Mouse (Mus musculus) hindbrain, embryonic 10.5 days (tissue): ENCODE results near the gene Naaa. TPM values are rescaled to one million over a fixed set of nuclear protein-coding genes. Genes with fewer than 3 reads are reported as not detected.

Experiments used
- DNase-seq: peaks from one replicate; pipeline ENCODE4 v3.0.0-alpha.2; 2017; ENCODE audit warnings: low spot score
- H3K27ac ChIP-seq: fragments of 300-500 bp; sonication (generic); 2 replicates; pipeline ENCODE4 v1.5.1; 2016; ENCODE audit warnings: mild to moderate bottlenecking, moderate library complexity
- H3K27me3 ChIP-seq: fragments of 300-500 bp; sonication (generic); 2 replicates; pipeline ENCODE4 v1.6.1; 2016; ENCODE audit warnings: mild to moderate bottlenecking; ENCODE audit not compliant: poor library complexity, insufficient read depth, severe bottlenecking
- H3K36me3 ChIP-seq: fragments of 300-500 bp; sonication (generic); 2 replicates; pipeline ENCODE4 v1.6.1; 2016; ENCODE audit warnings: mild to moderate bottlenecking, moderate library complexity
- H3K4me1 ChIP-seq: fragments of 300-500 bp; sonication (generic); replicated peaks from 2 replicates; pipeline ENCODE4 v1.6.1; 2016; ENCODE audit warnings: mild to moderate bottlenecking
- H3K4me3 ChIP-seq: fragments of 300-500 bp; sonication (generic); 2 replicates; pipeline ENCODE4 v1.5.1; 2016; ENCODE audit warnings: mild to moderate bottlenecking, moderate library complexity
- H3K9me3 ChIP-seq: fragments of 300-500 bp; sonication (generic); 2 replicates; pipeline ENCODE4 v1.6.1; 2016; ENCODE audit warnings: mild to moderate bottlenecking, moderate library complexity
- WGBS: fragments of 180-500 bp; shearing (Covaris S2); methylation state at CpG from one replicate; pipeline ENCODE4 v1.1.7; 2016; 5-methylcytosine and 5-hydroxymethylcytosine counted together
- polyA plus RNA-seq: library from polyadenylated mRNA; unstranded; fragments of >200 nt; fragmentation: Nextera tagmentation; extraction: Ambion mirVana; gene quantifications from 2 replicates; pipeline ENCODE4 v1.2.1, GENCODE M21; 2016

Naaa gene
- polyA plus RNA-seq, 1 experiment from 2014 or later, result 5.7 TPM

DNA sequence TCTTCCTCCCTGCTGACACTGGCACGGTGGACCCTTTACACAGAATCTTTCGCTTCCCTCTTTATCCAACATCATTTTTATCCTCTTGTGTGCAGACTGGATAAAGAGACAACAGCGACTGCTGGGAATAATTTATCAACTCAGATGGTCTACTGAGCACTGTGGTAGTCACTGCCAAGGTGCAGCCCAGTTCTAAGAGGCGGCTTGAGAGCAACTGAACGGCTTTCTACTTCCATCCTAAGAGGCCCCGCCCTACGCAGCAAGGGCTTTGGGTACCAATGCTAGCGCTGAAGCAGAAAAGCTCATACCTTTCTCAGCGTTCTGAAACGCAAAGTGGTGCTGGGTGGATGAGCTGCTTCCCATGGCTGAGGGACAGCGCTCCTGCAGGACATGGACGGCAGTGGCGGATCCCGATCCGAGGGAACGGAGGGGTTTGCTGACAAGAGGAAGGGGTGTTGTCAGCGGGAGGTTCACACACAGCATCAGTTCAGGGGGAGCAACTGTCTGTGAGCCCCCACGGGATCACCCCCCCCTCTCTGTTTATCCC lies 25.1 kb downstream of the Naaa start:
- Histone ChIP-seq H3K36me3 (no peaks in the 10 kb centered on the region), H3K9me3 (0 out of 2 replicates have a peak, but pooled peaks cover 8% of the 10 kb centered on the region), H3K27me3 (no peaks in the 10 kb centered on the region), H3K4me1 (peaks cover 24% of the 10 kb centered on the region), H3K27ac (no peak overlapping the region), H3K4me3 (peak overlapping the region; percentile 10; the same call in 1 of the 2 replicates)
- peak; percentile 32 for DNase-seq
- 20% methylated on average over 18 of the region's 18 CpGs for WGBS

GRCm38 (mm10) chr5:92252031-92252430 lies 25.9 kb downstream of the Naaa start:
- no peaks in the 10 kb centered on the region for H3K27me3 ChIP-seq
- DNase-seq, result no peak
- 0 out of 2 replicates have a peak, but pooled peaks cover 8% of the 10 kb centered on the region for H3K9me3 ChIP-seq
- H3K36me3 ChIP-seq, result no peaks in the 10 kb centered on the region
- 91% methylated on average over 6 of the region's 6 CpGs for WGBS
- peaks cover 16% of the 10 kb centered on the region for H3K4me1 ChIP-seq
- H3K4me3 ChIP-seq, result no peak overlapping the region
- H3K27ac ChIP-seq, result no peak overlapping the region

DNA sequence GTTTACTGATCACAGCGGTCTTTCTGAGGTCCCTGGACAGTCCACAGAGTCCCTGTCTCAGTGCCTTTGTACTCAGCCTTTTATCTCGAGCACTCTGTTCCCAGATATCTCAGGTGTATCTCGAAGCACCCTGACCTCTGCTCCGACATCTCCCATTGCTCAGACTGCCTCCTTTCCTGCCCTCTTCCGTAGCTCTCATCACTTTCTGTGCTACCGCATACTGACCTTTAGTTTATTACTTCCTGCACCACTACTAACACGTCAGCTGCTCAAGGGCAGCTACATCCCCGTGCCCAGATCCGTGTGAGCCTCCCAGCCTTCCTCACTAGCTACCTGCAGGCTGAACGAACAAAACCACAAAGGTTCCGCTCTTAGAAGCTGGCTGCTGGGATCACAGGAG lies 29.4 kb downstream of the Naaa start:
- Histone ChIP-seq H3K27me3 (no peaks in the 10 kb centered on the region), H3K27ac (no peak overlapping the region), H3K4me1 (peaks cover 6% of the 10 kb centered on the region; the same call in 1 of the 2 replicates), H3K4me3 (no peak overlapping the region), H3K36me3 (no peaks in the 10 kb centered on the region), H3K9me3 (0 out of 2 replicates have a peak, but pooled peaks cover 8% of the 10 kb centered on the region)
- 88% methylated on average over 11 of the region's 11 CpGs for WGBS
- DNase-seq, result no peak

- no peak overlapping the region for H3K27ac ChIP-seq
- WGBS, result 91% methylated on average over 9 of the region's 9 CpGs
These were observed 32.5 kb downstream of the Naaa start for GRCm38 (mm10) chr5:92245483-92245882.

DNA sequence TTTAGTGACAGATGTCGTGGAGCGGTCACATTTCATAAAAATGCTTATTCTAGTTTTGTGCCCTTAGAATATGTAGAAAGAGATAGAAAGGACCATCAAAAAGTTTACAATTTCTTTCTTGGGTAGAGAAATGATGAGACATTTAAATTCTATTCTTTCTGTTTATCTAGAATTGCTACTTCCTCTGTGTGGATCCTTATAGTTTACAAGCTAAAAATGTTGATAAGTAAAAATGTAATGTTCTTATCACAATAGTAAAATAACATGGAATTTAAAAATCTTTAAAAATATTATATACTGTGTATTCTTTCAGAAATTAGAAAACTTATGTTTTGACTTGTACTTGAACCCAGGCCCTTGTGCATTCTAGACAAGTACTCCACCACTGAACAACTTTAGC lies 33.1 kb downstream of the Naaa start:
- 88% methylated on average over 2 of the region's 2 CpGs for WGBS
- Histone ChIP-seq H3K36me3 (no peaks in the 10 kb centered on the region), H3K27me3 (no peaks in the 10 kb centered on the region), H3K9me3 (0 out of 2 replicates have a peak, but pooled peaks cover 4% of the 10 kb centered on the region), H3K4me3 (no peak overlapping the region), H3K4me1 (peaks cover 2% of the 10 kb centered on the region; the same call in 1 of the 2 replicates), H3K27ac (no peak overlapping the region)
- DNase-seq, result no peak

More at GRCm38 (mm10) chr5:92245483-92245882, 32.5 kb downstream of the Naaa start:
- no peaks in the 10 kb centered on the region for H3K36me3 ChIP-seq
- 0 out of 2 replicates have a peak, but pooled peaks cover 8% of the 10 kb centered on the region for H3K9me3 ChIP-seq
- H3K4me1 ChIP-seq, result no peaks in the 10 kb centered on the region
- no peak overlapping the region for H3K4me3 ChIP-seq
- DNase-seq, result no peak
- no peaks in the 10 kb centered on the region for H3K27me3 ChIP-seq

DNA sequence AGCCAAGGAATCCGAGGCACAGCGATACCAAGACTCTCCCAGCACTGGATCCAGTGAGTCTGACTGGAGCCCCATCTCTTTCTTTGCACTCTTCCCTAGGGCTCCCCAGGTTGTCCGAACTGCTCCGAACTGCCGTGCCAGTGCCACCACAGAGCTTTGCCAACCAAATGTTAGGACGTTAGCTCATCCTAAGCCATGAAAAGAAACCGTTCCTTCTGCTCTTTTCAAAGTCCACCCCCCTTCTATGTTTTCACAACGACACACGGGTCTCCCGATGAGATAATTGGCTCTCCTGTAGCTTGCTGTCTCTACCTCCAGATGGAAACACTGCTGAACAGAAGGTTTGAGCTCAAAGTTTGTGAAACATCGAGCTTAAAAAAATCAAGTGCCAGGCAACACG lies 37.2 kb downstream of the Naaa start:
- no peak overlapping the region for H3K4me3 ChIP-seq
- no peak overlapping the region for H3K27ac ChIP-seq
- peaks cover 7% of the 10 kb centered on the region; the same call in 1 of the 2 replicates for H3K27me3 ChIP-seq
- H3K36me3 ChIP-seq, result no peaks in the 10 kb centered on the region
- no peaks in the 10 kb centered on the region for H3K9me3 ChIP-seq
- peaks cover 8% of the 10 kb centered on the region; the same call in 1 of the 2 replicates for H3K4me1 ChIP-seq
- WGBS, result 89% methylated on average over 12 of the region's 12 CpGs
- no peak for DNase-seq

DNA sequence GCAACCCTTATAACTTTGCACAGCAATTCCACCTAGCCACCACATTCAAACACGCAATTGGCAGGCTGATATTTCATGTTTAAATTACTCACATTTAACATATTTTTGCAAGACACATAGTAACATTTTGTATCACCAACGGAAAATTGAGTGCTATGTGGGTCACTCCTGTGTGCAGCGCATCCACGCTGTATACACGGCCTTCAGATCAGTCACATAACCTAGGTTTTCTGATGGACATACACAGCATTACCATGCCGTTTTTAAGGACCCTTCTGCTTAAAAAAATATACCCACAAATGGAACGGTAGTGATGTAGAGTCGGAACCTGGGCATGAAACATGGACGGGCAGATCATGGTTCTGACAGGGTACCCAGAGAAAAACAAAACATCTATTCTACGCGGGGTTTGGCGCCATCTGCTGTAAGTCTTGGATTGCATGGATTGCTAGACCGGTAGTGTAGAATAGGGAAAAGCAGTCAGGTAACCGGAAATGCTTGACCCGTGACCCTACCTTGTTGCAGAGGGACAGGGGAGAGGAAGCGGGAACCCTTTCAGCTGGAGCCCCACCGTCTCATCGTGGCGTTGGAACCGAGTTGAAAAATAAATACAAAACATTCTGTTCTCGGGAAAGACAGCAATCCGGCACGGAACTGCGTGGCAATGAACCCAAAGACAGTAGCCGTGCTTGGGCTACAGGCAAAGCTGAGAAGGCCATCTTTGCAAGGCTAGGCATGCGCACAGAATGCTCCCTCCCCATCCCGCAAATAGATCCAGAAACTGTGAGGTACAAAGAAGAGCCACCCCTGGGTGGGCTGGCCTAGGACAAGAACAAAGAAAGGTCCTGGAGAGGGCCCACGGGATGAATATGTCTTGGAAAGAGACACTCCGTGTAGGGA lies 38.4 kb downstream of the Naaa start:
- Histone ChIP-seq H3K4me1 (peaks cover 8% of the 10 kb centered on the region; the same call in 1 of the 2 replicates), H3K27ac (no peak overlapping the region), H3K4me3 (0 out of 2 replicates have a peak overlapping the region, but pooled peaks have one; percentile 23), H3K9me3 (no peaks in the 10 kb centered on the region), H3K36me3 (no peaks in the 10 kb centered on the region), H3K27me3 (peaks cover 7% of the 10 kb centered on the region; the same call in 1 of the 2 replicates)
- peak; percentile 65 for DNase-seq
- 44% methylated on average over 29 of the region's 29 CpGs for WGBS

GRCm38 (mm10) chr5:92234939-92235557 lies 42.9 kb downstream of the Naaa start:
- Histone ChIP-seq H3K4me1 (peaks cover 8% of the 10 kb centered on the region; the same call in 1 of the 2 replicates), H3K27ac (no peak overlapping the region), H3K9me3 (no peaks in the 10 kb centered on the region), H3K4me3 (no peak overlapping the region), H3K36me3 (no peaks in the 10 kb centered on the region), H3K27me3 (peaks cover 7% of the 10 kb centered on the region; the same call in 1 of the 2 replicates)
- WGBS, result 74% methylated on average over 5 of the region's 5 CpGs
- DNase-seq, result no peak

DNA sequence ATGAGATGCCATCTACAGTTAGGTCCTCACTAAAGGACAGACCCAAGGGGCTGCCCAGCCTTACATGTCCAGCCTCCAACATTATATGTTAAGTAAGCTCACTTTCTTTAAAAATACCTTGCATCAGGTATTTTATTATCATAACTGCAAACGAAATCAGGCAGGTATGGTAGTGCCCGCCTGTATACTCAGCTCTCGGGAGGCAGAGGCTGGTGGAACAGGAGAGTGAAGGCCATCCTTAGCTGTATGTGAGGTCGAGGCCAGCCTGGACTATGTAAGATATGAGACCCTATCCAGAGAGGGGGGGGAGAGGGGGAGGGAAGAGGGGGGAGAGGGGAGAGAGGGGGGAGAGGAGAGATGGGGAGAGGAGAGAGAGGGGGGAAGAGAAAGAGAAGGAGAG lies 44.6 kb downstream of the Naaa start:
- Histone ChIP-seq H3K4me1 (peaks cover 3% of the 10 kb centered on the region; the same call in 1 of the 2 replicates), H3K9me3 (no peaks in the 10 kb centered on the region), H3K27me3 (peaks cover 1% of the 10 kb centered on the region; the same call in 1 of the 2 replicates), H3K4me3 (no peak overlapping the region), H3K27ac (no peak overlapping the region), H3K36me3 (no peaks in the 10 kb centered on the region)
- no peak for DNase-seq
- WGBS, result 90% methylated on average over 4 of the region's 4 CpGs

DNA sequence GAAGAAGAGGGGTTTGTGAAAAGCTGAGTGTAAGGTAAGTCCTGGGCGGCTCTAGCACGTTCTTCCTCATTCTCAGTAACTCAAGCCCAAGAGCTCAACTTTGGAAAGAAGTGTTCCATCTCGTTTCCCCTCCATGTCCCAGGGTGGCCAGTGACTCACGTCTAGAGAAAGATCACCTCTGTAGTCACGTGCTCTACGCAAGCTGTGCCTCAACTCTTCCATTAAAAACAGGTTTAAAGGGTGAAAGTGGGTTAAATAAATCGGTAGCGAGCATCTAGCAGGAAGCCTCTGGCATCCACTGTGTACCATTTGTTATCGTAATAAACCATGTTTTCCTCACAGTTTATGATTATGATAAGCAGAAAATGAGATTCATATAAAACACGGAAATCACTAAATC lies 46.1 kb downstream of the Naaa start:
- no peaks in the 10 kb centered on the region for H3K36me3 ChIP-seq
- H3K27me3 ChIP-seq, result no peaks in the 10 kb centered on the region
- 82% methylated on average over 10 of the region's 10 CpGs for WGBS
- no peak overlapping the region for H3K27ac ChIP-seq
- DNase-seq, result no peak
- H3K4me3 ChIP-seq, result no peak overlapping the region
- H3K9me3 ChIP-seq, result no peaks in the 10 kb centered on the region
- peaks cover 3% of the 10 kb centered on the region; the same call in 1 of the 2 replicates for H3K4me1 ChIP-seq

GRCm38 (mm10) chr5:92230306-92230705 lies 47.7 kb downstream of the Naaa start:
- H3K36me3 ChIP-seq, result no peaks in the 10 kb centered on the region
- DNase-seq, result no peak
- no peak overlapping the region for H3K27ac ChIP-seq
- 85% methylated on average over 11 of the region's 11 CpGs for WGBS
- H3K27me3 ChIP-seq, result no peaks in the 10 kb centered on the region
- peaks cover 3% of the 10 kb centered on the region; the same call in 1 of the 2 replicates for H3K4me1 ChIP-seq
- no peak overlapping the region for H3K4me3 ChIP-seq
- H3K9me3 ChIP-seq, result no peaks in the 10 kb centered on the region

GRCm38 (mm10) chr5:92229514-92229913 lies 48.5 kb downstream of the Naaa start:
- DNase-seq, result no peak
- no peaks in the 10 kb centered on the region for H3K27me3 ChIP-seq
- no peak overlapping the region for H3K27ac ChIP-seq
- H3K9me3 ChIP-seq, result no peaks in the 10 kb centered on the region
- H3K4me1 ChIP-seq, result peaks cover 3% of the 10 kb centered on the region; the same call in 1 of the 2 replicates
- no peak overlapping the region for H3K4me3 ChIP-seq
- WGBS, result 90% methylated on average over 3 of the region's 3 CpGs
- H3K36me3 ChIP-seq, result no peaks in the 10 kb centered on the region
